Mouse (Mus musculus) cerebellum, postnatal 25 days (tissue): Measurements from ENCODE around the gene Tnr.

Experiments used
- DNase-seq, 2 experiments: peaks; one replicate each; pipeline ENCODE4 v3.0.0; 2021; ENCODE audit warnings: mixed read lengths in 2 of 2

Gene Tnr

DNA sequence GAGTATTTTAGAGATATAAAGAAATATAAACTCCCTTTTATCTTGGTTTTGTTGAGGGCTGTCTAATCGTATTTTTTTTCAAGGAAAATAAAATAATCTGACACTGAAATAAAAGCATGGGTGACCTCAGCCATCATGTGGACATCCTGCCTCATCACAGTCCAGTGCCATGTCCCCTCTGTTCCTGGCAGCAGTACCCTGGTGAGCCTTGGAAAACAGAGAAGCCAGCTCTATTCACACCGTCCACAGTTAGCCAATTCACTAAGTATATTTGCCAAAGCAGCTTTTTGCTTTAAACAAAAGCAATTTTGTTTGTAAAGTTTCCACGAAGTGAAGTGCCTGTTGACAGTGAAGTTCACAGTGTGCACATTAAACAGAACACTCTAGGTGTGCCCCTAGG is 109.0 kb downstream of the Tnr start:
- DNase-seq = no peak

DNA sequence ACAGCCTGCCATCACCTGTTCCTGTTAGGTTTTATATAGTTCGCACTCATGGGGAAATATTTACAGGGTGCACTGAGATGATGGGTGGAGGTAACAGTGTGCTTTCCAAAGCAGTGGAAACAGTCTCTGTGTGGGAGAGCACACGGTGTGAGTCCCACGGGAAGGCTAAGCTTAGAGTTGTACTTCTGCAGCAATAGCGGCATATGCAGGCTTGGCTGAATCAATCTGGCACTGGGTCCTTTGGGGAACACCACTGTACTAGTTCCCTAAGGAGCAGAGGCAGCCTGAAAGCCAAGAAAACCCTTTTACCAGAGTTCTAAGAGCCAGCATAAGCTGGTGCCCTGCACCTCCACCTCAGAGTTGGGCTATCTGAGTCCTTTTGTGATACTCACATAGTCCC is 115.8 kb downstream of the Tnr start:
- no peak for DNase-seq

DNA sequence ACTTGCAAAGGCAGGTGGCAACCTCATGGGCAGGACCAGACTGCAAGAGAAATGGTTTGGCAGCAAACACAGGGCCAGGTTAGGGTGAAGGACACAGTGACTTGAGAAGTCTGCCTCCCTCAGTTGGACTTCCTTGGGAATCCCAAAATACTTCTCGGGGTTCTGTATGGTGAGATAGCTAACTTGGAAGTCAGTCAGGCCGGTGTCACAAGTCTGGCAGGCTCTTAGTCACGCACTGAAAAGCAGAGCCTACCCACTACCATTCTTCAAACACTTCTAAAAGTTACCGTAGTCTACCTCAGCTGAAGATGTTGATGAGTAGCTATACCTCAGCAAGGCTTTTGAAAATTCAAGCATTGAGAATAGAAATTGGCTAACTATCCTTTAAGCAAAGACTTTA is 122.2 kb downstream of the Tnr start:
- no peak for DNase-seq

DNA sequence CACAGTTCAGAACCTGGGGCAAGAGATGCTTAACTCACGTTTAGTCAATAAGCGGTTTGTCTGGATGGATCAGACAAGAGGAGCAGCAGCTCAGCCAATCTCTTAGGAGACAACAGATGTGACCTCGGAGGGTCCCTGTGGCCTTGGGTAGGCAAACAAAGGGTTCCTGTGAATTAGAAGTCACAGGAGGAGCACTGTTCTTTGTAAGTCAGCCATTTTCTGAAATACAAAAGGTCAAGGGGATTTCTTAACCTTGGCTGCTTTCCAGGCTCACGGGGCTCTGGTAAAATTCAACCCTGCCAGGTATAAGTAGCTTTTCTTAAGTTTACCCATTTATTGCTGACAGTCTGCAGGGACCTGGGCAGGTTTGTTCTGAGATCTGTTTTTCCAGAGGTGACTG is 126.9 kb downstream of the Tnr start:
- DNase-seq = no peak

DNA sequence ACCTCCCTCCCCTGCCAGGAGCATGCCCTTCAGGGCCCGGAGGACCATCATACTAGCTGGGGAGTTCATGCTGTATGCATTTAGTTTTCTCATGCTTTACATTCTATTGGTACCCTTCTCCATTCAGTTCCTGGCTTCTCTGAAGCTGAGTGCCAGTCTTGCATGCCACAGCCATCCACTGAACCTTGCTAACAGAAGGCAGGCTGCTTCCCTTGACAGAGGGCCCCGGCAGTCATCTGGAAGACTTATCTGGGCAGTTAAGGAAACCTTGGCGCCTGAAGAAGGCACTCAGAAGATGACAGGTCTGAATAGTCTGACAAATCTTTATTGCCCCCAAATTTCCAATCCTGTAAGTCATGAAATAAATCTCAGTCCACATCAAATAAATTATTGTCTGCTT is 131.7 kb downstream of the Tnr start:
- no peak for DNase-seq

DNA sequence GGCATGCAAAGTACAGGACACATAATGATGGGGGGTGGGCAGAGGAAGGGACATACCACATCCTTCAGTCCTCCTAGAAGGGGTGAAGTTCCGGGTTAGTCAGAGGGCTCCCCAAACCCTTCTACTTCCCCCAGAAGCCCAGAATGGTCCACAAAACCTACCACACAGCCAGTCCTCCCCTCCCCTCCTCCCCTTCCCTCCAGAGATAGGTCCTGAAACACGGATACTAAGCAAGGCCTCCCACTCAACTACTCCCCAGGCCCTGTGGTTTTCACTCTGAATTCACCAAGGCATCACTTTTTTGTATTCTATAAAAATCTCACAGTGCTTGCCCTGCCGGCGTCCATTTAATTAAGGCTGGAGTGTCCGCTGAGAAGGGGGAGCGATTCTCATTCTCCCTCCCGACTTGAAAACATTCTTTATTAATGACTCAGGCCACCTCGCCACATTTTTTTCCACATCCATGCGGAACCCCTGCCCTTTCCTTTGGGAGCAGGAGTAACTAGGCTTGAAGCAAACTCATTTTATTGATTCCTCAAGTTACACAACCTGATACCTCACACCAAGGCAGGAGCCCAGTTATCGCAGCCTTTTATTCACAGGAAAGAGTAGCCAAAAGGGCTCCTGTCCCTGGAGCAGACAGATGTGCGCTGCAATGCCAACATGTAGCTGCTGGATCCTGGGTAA is 134.4 kb downstream of the Tnr start:
- no peak for DNase-seq

DNA sequence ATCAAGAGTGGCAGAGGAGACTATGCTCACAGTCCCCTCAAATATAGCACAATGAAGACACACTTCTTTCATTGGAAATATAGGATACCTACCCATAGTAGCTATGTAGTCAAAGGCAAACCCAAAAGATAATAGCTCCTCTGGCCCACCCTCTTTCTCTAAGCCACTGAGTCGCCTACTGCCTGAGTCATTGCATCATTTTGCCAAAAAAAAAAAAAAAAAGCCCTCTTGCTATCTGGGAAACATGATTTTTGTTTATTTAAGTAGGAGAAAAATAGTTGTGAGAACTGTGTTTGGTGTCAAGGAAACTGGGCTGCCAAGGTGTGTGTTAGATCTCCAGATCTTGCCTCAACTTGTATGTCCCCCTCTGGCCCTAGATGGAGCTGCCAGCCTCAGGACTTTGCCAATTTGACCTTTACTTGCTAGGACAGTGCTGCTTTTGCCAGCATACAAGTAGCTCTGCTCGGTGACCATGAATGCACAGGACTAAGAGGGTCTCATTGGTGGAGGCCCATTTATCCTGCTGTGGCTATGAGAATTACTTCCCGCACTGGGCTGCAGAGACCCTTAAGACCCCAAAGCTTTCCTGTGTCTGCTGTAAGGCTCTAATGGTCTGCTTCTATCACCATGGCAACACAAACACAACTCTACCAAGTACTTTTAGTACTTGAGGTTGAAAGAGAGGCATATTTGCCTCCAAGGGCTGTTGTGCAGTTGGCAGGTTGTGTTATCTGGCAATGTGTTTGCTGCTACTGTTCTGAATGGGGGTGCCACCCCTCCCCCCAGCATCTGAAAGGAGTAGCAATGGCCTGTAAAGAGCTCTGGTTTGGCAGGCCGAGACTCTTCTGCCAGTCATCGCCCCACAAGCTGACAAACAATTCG is 137.3 kb downstream of the Tnr start:
- peak in 1 of 2 experiments; percentile 29 for DNase-seq

DNA sequence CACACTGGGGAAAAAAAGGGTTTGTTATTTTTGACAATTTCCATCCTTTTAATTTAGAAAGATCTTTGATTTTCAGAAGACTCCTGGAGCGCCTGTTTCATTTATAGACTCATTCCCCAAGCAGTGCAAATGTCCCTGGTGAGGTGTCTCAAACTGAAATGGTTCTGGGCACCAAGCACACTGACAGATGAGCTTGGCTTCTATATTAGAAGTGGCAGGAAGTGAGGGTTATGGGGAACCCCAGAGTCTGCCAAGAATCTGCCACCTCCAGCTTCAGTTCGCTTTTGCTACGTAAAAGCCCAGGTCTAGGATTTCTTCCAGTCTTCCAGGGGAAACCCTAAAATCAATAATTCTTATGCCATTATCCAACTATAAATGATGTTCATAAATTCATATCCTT is 140.9 kb downstream of the Tnr start:
- DNase-seq = peak; percentile 72 to 79

DNA sequence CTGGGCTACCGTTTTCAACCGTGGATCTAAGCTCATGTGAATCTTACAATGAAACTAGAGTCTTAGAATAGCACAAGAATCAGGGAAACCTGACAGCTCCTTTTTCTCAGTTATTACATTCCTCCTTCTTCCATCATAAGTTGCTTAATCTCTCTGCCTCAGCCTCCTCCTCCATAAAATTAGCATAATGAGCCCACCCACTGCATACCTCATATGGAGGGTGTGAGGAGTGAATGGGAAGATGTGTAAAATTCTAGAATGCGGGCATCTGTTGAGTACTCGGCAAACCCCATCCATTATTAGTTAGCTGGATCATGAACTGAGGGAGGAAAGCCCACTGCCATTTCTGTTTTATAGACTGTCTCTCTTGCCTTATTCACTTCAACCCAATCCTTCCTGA is 141.4 kb downstream of the Tnr start:
- DNase-seq = no peak

DNA sequence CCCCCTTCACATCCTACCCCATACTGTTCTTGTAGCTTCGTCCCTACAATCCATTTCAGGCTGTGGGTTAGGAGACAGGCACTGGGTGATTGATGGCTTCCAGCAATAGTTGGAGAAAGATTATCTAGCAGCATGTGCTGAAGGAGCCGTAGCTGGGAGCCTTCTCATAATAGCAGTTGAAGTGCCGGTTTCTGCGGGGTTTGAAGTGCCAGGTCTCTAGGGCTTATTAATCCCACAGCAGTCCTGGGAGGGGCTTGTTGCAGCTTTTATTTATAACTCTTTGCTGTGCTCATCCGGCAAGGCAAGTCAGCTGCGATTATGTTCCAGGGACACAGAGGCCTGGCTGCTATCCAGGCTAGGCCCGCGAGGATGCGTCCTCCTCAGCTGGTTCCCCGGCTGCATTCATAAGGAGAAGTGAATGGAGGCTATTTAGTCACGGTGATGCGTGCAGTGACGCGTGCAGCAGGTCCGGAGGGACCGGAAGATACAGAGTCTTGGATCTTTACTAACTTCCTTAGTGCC is 147.1 kb downstream of the Tnr start:
- DNase-seq = peak; percentile 52 to 61

DNA sequence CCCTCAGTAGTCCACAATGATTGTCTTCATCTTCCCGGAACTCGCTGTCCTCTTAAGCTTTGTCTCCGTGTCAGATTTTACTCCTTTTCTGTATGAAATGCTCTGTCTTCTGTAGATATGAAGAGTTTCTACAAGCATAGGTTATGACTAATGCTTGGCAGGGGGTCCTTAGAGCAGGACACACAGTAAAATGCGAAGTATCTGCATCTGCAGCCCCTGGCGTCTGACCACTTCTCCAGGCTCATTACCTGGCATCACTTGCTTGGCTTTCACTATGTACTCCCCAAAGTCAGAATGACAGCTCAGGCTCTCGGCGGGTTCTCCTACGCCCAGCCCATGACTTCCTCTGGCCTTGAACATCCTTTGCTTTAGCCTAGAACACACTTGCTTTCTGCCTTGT is 147.6 kb downstream of the Tnr start:
- no peak for DNase-seq

DNA sequence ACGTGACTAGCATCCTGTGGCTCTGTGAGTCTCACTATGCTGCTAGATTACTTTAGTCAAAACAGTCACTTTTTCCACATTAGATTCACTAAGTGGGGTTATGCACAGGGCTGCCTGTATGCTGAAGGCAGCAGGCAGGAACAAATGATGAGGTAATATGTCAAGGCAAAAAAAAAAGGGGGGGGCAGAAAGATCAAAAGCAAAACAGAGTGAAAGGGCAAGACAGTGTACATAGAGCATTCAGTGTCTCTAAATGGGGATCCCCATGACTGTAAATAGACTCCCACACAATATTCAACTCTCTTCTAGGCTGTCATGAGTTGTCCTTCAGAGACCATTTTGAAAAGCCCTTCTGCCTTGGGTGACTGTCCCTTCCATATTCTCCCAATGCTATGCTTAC is 150.7 kb downstream of the Tnr start:
- DNase-seq = no peak

DNA sequence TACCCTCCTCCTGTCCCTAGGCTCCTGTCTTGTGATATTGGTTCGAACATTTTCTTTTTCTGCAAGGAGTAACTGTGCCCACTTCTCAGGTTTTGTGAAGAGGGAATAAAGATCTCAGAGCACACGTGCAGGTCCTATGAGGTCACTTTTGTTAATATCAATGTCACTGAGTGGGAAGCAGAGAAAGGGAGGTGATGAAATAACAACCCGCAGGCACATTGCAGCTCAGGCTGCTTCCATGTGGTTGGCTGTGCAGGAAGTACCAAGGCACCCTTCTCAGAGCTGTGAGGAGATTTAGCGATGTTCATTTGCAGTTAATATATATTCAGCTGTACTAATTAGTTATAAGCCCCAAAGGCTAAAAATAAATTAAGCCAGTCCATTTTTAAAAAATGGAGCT is 151.9 kb downstream of the Tnr start:
- no peak for DNase-seq

DNA sequence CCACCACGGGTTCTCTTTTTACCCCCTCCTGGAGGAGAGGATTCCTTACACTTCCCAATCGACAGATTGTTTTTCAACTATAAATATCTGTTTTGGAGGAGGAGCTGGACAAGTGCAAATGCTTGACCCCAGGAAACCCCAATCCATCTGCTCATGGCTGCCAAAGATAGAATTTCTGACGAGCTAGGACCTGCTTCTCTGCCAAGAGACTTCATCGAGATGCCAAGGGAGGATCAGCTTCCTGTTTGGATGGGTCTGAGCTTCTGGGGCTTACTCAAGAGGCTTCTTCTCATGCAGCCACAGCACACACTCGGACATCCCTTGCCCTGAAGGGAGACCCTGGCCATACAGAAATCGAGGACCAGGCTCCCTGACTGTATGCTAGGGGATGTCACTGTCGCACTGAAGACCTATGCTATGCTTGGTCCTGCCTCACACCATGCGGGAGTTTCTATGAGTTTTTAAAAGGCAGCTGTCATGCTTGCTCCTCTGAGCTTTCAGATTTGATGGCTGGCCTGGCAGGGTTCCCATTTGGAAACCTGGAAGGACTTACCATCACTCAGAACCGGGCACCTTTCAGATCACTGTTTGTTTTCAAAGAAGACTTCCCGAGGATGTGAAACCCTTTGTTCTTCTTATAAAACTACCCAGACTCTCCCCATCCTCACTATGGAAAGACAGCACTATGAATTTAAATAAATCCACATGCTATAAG is 154.8 kb downstream of the Tnr start:
- DNase-seq = peak; percentile 84 to 86

DNA sequence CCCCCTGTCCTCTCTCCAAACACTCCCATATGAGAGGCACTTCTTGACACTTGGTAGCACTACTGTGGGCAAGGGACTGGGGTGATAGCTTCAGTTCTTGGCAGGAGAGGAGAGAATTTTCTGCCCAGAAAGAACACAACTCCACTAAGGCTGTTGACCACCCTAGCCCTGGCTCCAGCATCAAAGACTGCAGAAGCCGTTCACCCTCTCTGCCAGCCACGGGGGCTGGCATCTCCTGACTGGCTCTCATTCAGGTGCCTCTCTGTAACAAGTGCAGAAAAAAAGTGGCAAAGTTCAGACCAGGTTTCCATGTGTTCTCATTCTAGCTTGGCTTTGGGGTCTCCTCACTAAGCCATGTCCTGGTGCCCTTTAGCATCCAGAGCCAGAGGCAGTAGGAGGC is 157.7 kb downstream of the Tnr start:
- no peak for DNase-seq

DNA sequence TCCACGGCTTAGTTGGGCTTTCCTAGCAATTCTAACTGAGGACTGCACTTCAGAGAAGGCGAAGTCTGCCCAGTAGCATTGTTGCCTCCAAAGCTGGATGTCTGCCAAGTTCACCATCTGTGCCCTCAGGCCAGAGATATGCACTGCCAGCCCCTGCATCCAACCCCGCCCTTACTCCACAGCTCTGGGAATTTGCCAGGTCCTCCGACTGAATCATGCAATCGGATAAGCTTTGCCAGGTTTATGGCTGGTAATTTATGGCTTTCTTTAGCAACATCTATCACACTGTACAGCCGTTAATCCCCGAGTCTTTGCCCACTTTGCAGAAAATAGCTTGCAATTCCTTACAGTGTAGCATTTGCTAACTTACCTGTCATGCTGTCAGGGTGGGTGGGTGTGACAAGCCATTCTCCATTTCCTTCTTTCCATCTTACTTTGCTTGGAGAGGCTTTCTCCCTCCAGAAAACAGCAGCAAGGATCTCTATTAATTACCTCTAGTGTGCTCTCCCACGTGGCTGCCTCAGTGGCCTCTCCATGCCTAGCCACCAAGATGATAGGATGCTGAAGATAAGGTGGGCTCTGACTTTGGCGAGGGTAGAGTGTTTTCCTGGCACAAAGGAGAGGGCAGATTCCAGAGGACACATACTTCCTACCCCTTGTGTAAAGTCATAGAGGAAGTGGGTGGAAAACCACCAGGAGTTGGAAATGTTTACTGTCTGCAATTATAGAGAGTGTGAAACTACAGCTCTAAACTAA is 163.1 kb downstream of the Tnr start:
- DNase-seq = peak; percentile 97 to 99

DNA sequence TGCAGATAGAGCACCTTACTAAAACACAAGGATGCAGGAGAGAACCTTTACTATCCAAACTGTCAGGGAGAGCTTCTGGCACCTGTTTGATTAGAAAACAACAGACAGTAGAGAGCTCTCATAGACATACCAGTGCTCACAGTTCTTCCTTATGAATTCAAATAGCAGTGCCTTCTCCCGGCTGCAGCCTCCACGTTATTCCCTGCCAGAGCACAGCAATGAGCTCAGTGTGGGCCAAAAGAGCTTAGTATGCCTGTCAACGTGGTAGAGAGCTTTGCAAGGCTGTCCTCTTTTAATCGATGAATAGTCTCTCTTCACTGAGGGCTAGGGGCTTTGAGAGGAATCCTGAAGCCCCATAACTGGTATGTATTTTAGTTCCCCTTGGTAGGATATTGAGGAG is 173.1 kb downstream of the Tnr start:
- peak in 1 of 2 experiments; percentile 49 for DNase-seq

DNA sequence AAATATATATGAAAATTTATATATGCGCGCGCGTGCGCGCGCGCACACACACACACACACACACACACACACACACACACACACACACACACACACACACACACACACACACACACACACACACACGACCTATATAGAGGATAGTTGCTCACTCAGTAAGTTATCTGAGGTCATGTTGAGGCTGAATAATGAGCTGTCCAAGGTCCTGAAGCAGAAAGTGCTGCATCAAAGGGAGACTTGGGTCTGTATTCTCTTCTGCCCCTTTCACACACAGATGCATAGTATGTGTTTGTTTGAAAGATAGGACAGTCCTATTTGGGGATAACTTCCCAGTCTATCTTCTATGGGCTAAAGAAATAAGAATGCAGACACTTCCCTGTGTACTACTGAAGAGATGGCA is 178.5 kb downstream of the Tnr start:
- no peak for DNase-seq

DNA sequence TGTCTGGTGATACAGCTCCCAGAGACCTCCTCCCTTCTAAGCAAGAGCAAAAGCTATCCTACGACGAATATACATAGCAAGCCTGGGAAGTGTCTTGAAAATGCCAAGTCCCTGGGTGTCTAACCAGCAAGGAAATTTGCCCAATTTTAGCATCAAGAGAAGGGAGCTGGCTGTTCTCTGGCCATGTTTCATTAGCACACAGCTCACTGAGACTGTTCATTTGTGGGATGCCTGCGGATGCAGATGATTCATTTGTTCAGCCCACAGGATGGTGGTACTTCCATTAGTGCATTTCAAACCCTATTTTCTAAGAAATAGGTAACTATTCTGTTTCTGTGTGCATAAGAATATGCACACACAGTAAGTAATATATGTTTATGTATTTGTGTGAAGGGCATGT is 181.4 kb downstream of the Tnr start:
- peak in 1 of 2 experiments; percentile 27 for DNase-seq

DNA sequence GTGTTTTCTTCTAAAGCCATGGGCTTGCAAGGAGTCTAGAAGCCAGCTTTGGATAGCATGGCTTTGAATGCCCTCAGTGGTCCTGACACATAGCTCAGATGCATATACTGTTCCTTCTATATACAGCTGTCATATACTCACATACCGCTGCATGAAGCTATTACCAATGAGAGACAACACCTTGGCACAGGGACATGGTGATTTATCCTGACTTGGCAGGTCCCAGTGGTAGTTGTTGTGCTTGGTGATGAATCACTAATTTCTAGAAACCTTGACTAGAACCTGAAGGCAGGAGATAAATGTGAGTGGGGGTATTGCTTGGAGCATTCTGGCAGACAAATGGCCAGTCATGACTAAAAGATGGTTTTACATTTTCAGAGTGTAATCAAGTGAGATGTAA is 192.7 kb downstream of the Tnr start:
- no peak for DNase-seq

DNA sequence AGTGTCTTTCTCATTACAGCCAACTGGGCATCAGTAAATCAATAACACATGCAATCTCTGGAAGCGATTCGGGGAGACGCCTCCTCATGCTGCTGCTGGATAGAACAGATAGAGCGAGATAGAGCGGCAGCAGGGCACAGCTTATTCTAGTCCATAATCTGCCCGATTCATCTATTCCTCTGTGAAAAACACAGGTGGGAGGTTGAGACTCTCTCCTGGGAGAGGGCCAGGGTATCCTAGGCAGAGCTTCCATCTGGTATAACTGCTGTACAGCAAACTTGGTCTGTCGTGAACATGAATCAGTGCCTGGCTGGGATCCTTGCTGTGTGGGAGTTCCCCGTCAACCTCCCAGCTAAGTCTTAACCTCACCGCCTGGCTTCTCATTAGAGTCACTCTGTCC is 193.4 kb downstream of the Tnr start:
- DNase-seq = peak; percentile 51 to 63

DNA sequence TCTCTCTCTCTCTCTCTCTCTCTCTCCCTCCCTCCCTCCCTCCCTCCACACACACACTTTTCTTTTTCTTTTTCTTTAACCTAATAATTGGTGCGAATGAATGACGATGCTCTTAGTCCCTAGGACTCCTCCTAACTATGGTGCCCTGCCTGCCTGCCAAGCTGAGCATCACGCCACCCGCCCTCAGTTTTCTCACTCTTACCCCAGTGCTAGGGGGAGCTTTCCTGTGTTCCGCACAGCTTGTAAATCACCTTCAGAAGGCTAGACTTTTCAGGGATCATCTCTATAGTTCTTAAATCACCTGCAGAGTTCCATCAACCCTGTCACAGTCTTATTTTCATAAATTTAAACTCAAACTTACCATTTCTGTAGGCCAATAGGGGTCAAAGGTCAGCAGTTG is 200.2 kb downstream of the Tnr start:
- DNase-seq = no peak

DNA sequence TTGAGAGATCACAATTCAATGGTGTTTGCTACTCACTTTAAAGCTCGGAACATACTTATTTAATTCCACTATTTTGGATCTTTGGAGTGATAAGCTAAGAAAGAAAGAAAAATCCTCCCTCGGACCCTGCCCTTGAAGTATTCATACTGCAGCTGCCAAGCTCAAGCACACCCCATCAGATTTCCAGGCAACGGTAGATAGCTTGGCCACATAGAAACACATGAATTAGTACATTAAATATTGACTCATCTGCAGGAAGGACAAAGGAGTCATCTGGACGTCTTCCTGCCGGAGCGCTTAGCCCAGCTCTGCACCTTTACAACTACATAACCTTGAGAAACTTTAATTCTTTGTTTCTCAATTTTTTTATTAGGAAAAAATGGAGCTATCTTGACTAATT is 205.7 kb downstream of the Tnr start:
- no peak for DNase-seq
